Mouse (Mus musculus): ENCODE data around the gene F3. TPM values are rescaled to one million over a fixed set of nuclear protein-coding genes. Genes with fewer than 3 reads are reported as not detected.
"Not testable (repeated sequence)": the region's sequence is repeated elsewhere in the genome, so short reads cannot be mapped to it uniquely, and the experiment has no call there.

F3 gene
- polyA plus RNA-seq, 1 experiment from 2014 or later: 99.3 TPM

GRCm38 (mm10) chr3:121762056-121762852 lies 38.9 kb downstream of the F3 start:
- no peak overlapping the region for H3K9ac ChIP-seq (replicated peaks; ENCODE audit: low read depth)
- no peaks in the 10 kb centered on the region for H3K9me3 ChIP-seq (ENCODE audit: low read length)
- peak; percentile 79 for DNase-seq (ENCODE audit: low spot score)
- 49% methylated on average over 4 of the region's 4 CpGs for WGBS
- H3K27me3 ChIP-seq (replicated peaks; ENCODE audit: insufficient read depth, low read length): no peaks in the 10 kb centered on the region
- H3K4me3 ChIP-seq (ENCODE audit: low read depth, low read length): no peak overlapping the region
- H3K4me2 ChIP-seq (replicated peaks; ENCODE audit: low read depth, low read length): no peak overlapping the region
- no peaks in the 10 kb centered on the region for H3K4me1 ChIP-seq (ENCODE audit: insufficient read depth, low read depth, low read length)
- H3K36me3 ChIP-seq (ENCODE audit: insufficient read depth, low read length): peaks cover 10% of the 10 kb centered on the region; the same call in 1 of the 2 replicates
- H3K27ac ChIP-seq (ENCODE audit: low read length): no peak overlapping the region
- ATAC-seq: peak; percentile 64
- no peak for TF ChIP-seq EP300 (IDR thresholded peaks at IDR 0.05)
- peak; percentile 65 for TF ChIP-seq CTCF (IDR thresholded peaks at IDR 0.05)

- DNase-seq (ENCODE audit: low spot score) (no peak), ATAC-seq (no peak)
- Histone ChIP-seq H3K9me3 (ENCODE audit: low read length) (no peaks in the 10 kb centered on the region), H3K27me3 (replicated peaks; ENCODE audit: insufficient read depth, low read length) (no peaks in the 10 kb centered on the region), H3K4me2 (replicated peaks; ENCODE audit: low read depth, low read length) (no peak overlapping the region), H3K36me3 (ENCODE audit: insufficient read depth, low read length) (peaks cover 24% of the 10 kb centered on the region), H3K4me3 (ENCODE audit: low read depth, low read length) (no peak overlapping the region), H3K9ac (replicated peaks; ENCODE audit: low read depth) (no peak overlapping the region), H3K27ac (ENCODE audit: low read length) (no peak overlapping the region), H3K4me1 (ENCODE audit: insufficient read depth, low read depth, low read length) (no peaks in the 10 kb centered on the region)
- no peak for TF ChIP-seq EP300 (IDR thresholded peaks at IDR 0.05)
- TF ChIP-seq CTCF (IDR thresholded peaks at IDR 0.05): no peak
These were observed 42.7 kb downstream of the F3 start for GRCm38 (mm10) chr3:121766048-121766447.

GRCm38 (mm10) chr3:121766818-121767217 lies 43.5 kb downstream of the F3 start:
- WGBS: 73% methylated on average over 5 of the region's 5 CpGs
- TF ChIP-seq EP300 (IDR thresholded peaks at IDR 0.05) (no peak), CTCF (IDR thresholded peaks at IDR 0.05) (no peak)
- H3K4me3 ChIP-seq (ENCODE audit: low read depth, low read length): no peak overlapping the region
- no peak overlapping the region for H3K4me2 ChIP-seq (replicated peaks; ENCODE audit: low read depth, low read length)
- no peak overlapping the region for H3K9ac ChIP-seq (replicated peaks; ENCODE audit: low read depth)
- peaks cover 29% of the 10 kb centered on the region for H3K36me3 ChIP-seq (ENCODE audit: insufficient read depth, low read length)
- H3K27ac ChIP-seq (ENCODE audit: low read length): no peak overlapping the region
- no peaks in the 10 kb centered on the region for H3K4me1 ChIP-seq (ENCODE audit: insufficient read depth, low read depth, low read length)
- ATAC-seq (no peak), DNase-seq (ENCODE audit: low spot score) (no peak)
- H3K27me3 ChIP-seq (replicated peaks; ENCODE audit: insufficient read depth, low read length): no peaks in the 10 kb centered on the region
- H3K9me3 ChIP-seq (ENCODE audit: low read length): no peaks in the 10 kb centered on the region

- Histone ChIP-seq H3K27me3 (replicated peaks; ENCODE audit: insufficient read depth, low read length) (no peaks in the 10 kb centered on the region), H3K9me3 (ENCODE audit: low read length) (no peaks in the 10 kb centered on the region), H3K4me3 (ENCODE audit: low read depth, low read length) (no peak overlapping the region), H3K27ac (ENCODE audit: low read length) (no peak overlapping the region), H3K4me1 (ENCODE audit: insufficient read depth, low read depth, low read length) (no peaks in the 10 kb centered on the region), H3K4me2 (replicated peaks; ENCODE audit: low read depth, low read length) (no peak overlapping the region), H3K36me3 (ENCODE audit: insufficient read depth, low read length) (peaks cover 32% of the 10 kb centered on the region), H3K9ac (replicated peaks; ENCODE audit: low read depth) (no peak overlapping the region)
- no peak for TF ChIP-seq CTCF (IDR thresholded peaks at IDR 0.05)
- DNase-seq (ENCODE audit: low spot score) (no peak), ATAC-seq (no peak)
- 95% methylated on average over 3 of the region's 3 CpGs for WGBS
These were observed 45.4 kb downstream of the F3 start for GRCm38 (mm10) chr3:121768770-121769169.

- ATAC-seq: not testable (repeated sequence)
- 95% methylated on average over 4 of the region's 4 CpGs for WGBS
These were observed 50.0 kb downstream of the F3 start for GRCm38 (mm10) chr3:121773336-121773735.

GRCm38 (mm10) chr3:121777943-121778342 lies 54.6 kb downstream of the F3 start:
- no peaks in the 10 kb centered on the region for H3K9me3 ChIP-seq (ENCODE audit: low read length)
- H3K4me3 ChIP-seq (ENCODE audit: low read depth, low read length): no peak overlapping the region
- 0 out of 2 replicates have a peak, but pooled peaks cover 14% of the 10 kb centered on the region for H3K36me3 ChIP-seq (ENCODE audit: insufficient read depth, low read length)
- 49% methylated on average over 7 of the region's 7 CpGs for WGBS
- no peaks in the 10 kb centered on the region for H3K4me1 ChIP-seq (ENCODE audit: insufficient read depth, low read depth, low read length)
- H3K4me2 ChIP-seq (replicated peaks; ENCODE audit: low read depth, low read length): no peak overlapping the region
- TF ChIP-seq CTCF (IDR thresholded peaks at IDR 0.05) (peak; percentile 88), EP300 (IDR thresholded peaks at IDR 0.05) (no peak)
- H3K9ac ChIP-seq (replicated peaks; ENCODE audit: low read depth): no peak overlapping the region
- ATAC-seq: peak; percentile 70
- H3K27me3 ChIP-seq (replicated peaks; ENCODE audit: insufficient read depth, low read length): no peaks in the 10 kb centered on the region
- peak; percentile 49 for DNase-seq (ENCODE audit: low spot score)
- H3K27ac ChIP-seq (ENCODE audit: low read length): no peak overlapping the region

More at GRCm38 (mm10) chr3:121773336-121773735, 50.0 kb downstream of the F3 start:
- peaks cover 27% of the 10 kb centered on the region for H3K36me3 ChIP-seq (ENCODE audit: insufficient read depth, low read length)
- H3K4me1 ChIP-seq (ENCODE audit: insufficient read depth, low read depth, low read length); H3K9ac ChIP-seq (replicated peaks; ENCODE audit: low read depth); H3K9me3 ChIP-seq (ENCODE audit: low read length); H3K4me3 ChIP-seq (ENCODE audit: low read depth, low read length); H3K4me2 ChIP-seq (replicated peaks; ENCODE audit: low read depth, low read length); H3K27me3 ChIP-seq (replicated peaks; ENCODE audit: insufficient read depth, low read length); DNase-seq (ENCODE audit: low spot score); H3K27ac ChIP-seq (ENCODE audit: low read length): not testable (repeated sequence)

Data from lung, postnatal 0 days (tissue).